16 mouse cellular contexts compared by ENCODE assay signal in genomic region chr7:118079097-118079496, GRCm38 (mm10). TPM values are rescaled to one million over a fixed set of nuclear protein-coding genes. Genes with fewer than 3 reads are reported as not detected.
A peak's percentile ranks its signal among the peaks of the same experiment; 100 is the strongest.
DNase-seq lines count a peak whose midpoint lies in the region; ATAC-seq and TF ChIP-seq lines count a peak whose summit lies in the region.
"Had no signal": no experiment of that assay in that cellular context is flagged by ENCODE, and none has a peak within 500 bp of the region (broad histone marks: within the 10 kb centered on the region; RNA-seq: fewer than 3 reads in every experiment).

No protein-coding gene starts in this region.

- no peak for ATAC-seq in midbrain, postnatal 0 days (ENCODE audit: low FRiP score)
- ATAC-seq in midbrain, embryonic 15.5 days (replicated peaks): no peak

- 0 out of 2 replicates have a peak, but pooled peaks cover 1% of the 10 kb centered on the region for H3K27me3 ChIP-seq in heart, adult 2 months (ENCODE audit: control insufficient read depth, insufficient read depth, low read length)
- H3K27me3 ChIP-seq in midbrain, postnatal 0 days (ENCODE audit: insufficient read depth, low read length): no peaks in the 10 kb centered on the region
- no peaks in the 10 kb centered on the region for H3K27me3 ChIP-seq in midbrain, embryonic 15.5 days (replicated peaks)
- H3K27me3 ChIP-seq in MEL (ENCODE audit: control insufficient read depth in 1 of 2, insufficient read depth in 2 of 2, low read length in 2 of 2): no peaks in the 10 kb centered on the region
- no peaks in the 10 kb centered on the region for H3K27me3 ChIP-seq in limb, embryonic 10.5 days (ENCODE audit: low read depth, poor library complexity, severe bottlenecking)
- H3K27me3 ChIP-seq: embryonic facial prominence, embryonic 12.5 days; heart, embryonic 15.5 days; hindbrain, embryonic 15.5 days; limb, embryonic 12.5 days had no signal

- no peak overlapping the region for H3K4me2 ChIP-seq in midbrain, postnatal 0 days (ENCODE audit: low read depth, low read length, poor library complexity, severe bottlenecking)
- H3K4me2 ChIP-seq in midbrain, embryonic 15.5 days: no peak overlapping the region
- H3K4me2 ChIP-seq: embryonic facial prominence, embryonic 12.5 days; heart, embryonic 15.5 days; hindbrain, embryonic 15.5 days; limb, embryonic 12.5 days; lung, embryonic 14.5 days had no signal

- no peak overlapping the region for H3K4me3 ChIP-seq in heart, adult 2 months
- H3K4me3 ChIP-seq in midbrain, postnatal 0 days (ENCODE audit: low read depth, low read length): no peak overlapping the region
- no peak overlapping the region for H3K4me3 ChIP-seq in midbrain, embryonic 15.5 days
- H3K4me3 ChIP-seq in MEL (ENCODE audit: control insufficient read depth in 1 of 2, insufficient read depth in 1 of 2, low read depth in 2 of 2, low read length in 2 of 2): no peak overlapping the region
- no peak overlapping the region for H3K4me3 ChIP-seq in limb, embryonic 10.5 days
- H3K4me3 ChIP-seq: embryonic facial prominence, embryonic 12.5 days; heart, embryonic 15.5 days; hindbrain, embryonic 15.5 days; limb, embryonic 12.5 days; midbrain, embryonic 10.5 days had no signal

- peak; percentile 24 for TF ChIP-seq RAD21 in MEL (IDR thresholded peaks at IDR 0.05; ENCODE audit: low read depth, low read length)

- H3K4me1 ChIP-seq in heart, adult 2 months (ENCODE audit: control insufficient read depth, insufficient read depth, low read length): no peaks in the 10 kb centered on the region
- H3K4me1 ChIP-seq in midbrain, postnatal 0 days (ENCODE audit: insufficient read depth, low read length): no peaks in the 10 kb centered on the region
- H3K4me1 ChIP-seq in midbrain, embryonic 15.5 days: no peaks in the 10 kb centered on the region
- no peaks in the 10 kb centered on the region for H3K4me1 ChIP-seq in MEL (ENCODE audit: control insufficient read depth in 1 of 2, insufficient read depth in 2 of 2, low read length in 2 of 2)
- no peaks in the 10 kb centered on the region for H3K4me1 ChIP-seq in limb, embryonic 10.5 days
- H3K4me1 ChIP-seq: embryonic facial prominence, embryonic 12.5 days; heart, embryonic 15.5 days; hindbrain, embryonic 15.5 days; limb, embryonic 12.5 days; midbrain, embryonic 10.5 days had no signal

- intact Hi-C loops in heart, adult 2 months (cut with DNase I): no loop called here
- intact Hi-C loops in heart, postnatal 25 days (cut with DNase I): no loop called here

- DNase-seq in heart, adult 2 months: no peak
- DNase-seq in heart, postnatal 25 days (ENCODE audit: low spot score): no peak
- DNase-seq in midbrain, postnatal 0 days (ENCODE audit: low spot score): no peak
- DNase-seq in MEL (ENCODE audit: low read depth, low spot score): peak; percentile 38
- peak; percentile 27 for DNase-seq in induced T-regulatory cell, adult 2 months (ENCODE audit: low read depth)
- DNase-seq in limb, embryonic 10.5 days (ENCODE audit: low spot score): no peak
- DNase-seq in ovary, postnatal 14 days (ENCODE audit: low spot score): no peak
- DNase-seq: cerebellum, postnatal 10 days; gastrocnemius, postnatal 36 days; lung, embryonic 14.5 days had no signal

- TF ChIP-seq CTCF in heart, adult 2 months (IDR thresholded peaks at IDR 0.05): peak; percentile 26
- peak; percentile 42 for TF ChIP-seq CTCF in midbrain, postnatal 0 days (IDR thresholded peaks at IDR 0.05)
- peak; percentile 21 to 48 (median 44); a peak in 5 of 6 replicates for TF ChIP-seq CTCF in MEL (IDR thresholded peaks at IDR 0.05 in 2 of 3, conservative IDR thresholded peaks at IDR 0.05 in 1 of 3; ENCODE audit: control insufficient read depth in 1 of 3, insufficient read depth in 1 of 3, low read depth in 2 of 3, low read length in 3 of 3, poor library complexity in 1 of 3, severe bottlenecking in 1 of 3)

- H3K9me3 ChIP-seq in midbrain, postnatal 0 days (ENCODE audit: low read length): no peaks in the 10 kb centered on the region
- no peaks in the 10 kb centered on the region for H3K9me3 ChIP-seq in midbrain, embryonic 15.5 days
- H3K9me3 ChIP-seq in MEL (replicated peaks; ENCODE audit: insufficient read depth, low read length): no peaks in the 10 kb centered on the region
- H3K9me3 ChIP-seq in limb, embryonic 10.5 days (replicated peaks): no peaks in the 10 kb centered on the region
- H3K9me3 ChIP-seq: embryonic facial prominence, embryonic 12.5 days; heart, embryonic 15.5 days; hindbrain, embryonic 15.5 days; limb, embryonic 12.5 days; midbrain, embryonic 10.5 days had no signal

- TF ChIP-seq POLR2A in heart, adult 2 months (IDR thresholded peaks at IDR 0.05; ENCODE audit: insufficient read depth, low read depth, low read length): no peak
- no peak for TF ChIP-seq POLR2A in MEL (IDR thresholded peaks at IDR 0.05; ENCODE audit: control insufficient read depth in 1 of 2, insufficient read depth in 1 of 2, low read depth in 1 of 2, low read length in 2 of 2, poor library complexity in 1 of 2)

- no peak overlapping the region for H3K27ac ChIP-seq in heart, adult 2 months
- no peak overlapping the region for H3K27ac ChIP-seq in midbrain, postnatal 0 days (ENCODE audit: low read depth, low read length)
- no peak overlapping the region for H3K27ac ChIP-seq in midbrain, embryonic 15.5 days
- no peak overlapping the region for H3K27ac ChIP-seq in MEL (ENCODE audit: control insufficient read depth, low read depth, low read length)
- no peak overlapping the region for H3K27ac ChIP-seq in limb, embryonic 10.5 days
- H3K27ac ChIP-seq: embryonic facial prominence, embryonic 12.5 days; heart, embryonic 15.5 days; hindbrain, embryonic 15.5 days; limb, embryonic 12.5 days; midbrain, embryonic 10.5 days had no signal

- no peak for TF ChIP-seq EP300 in heart, adult 2 months (IDR thresholded peaks at IDR 0.05; ENCODE audit: insufficient read depth, low read depth, low read length)
- no peak for TF ChIP-seq EP300 in MEL (IDR thresholded peaks at IDR 0.05; ENCODE audit: low read depth in 1 of 2, low read length in 2 of 2)

- H3K79me2 ChIP-seq in heart, adult 2 months (replicated peaks; ENCODE audit: control insufficient read depth, insufficient read depth, low read length): no peaks in the 10 kb centered on the region
- H3K79me2 ChIP-seq in MEL (ENCODE audit: control insufficient read depth, insufficient read depth, low read length, poor library complexity): no peaks in the 10 kb centered on the region

- H3K9ac ChIP-seq in heart, adult 2 months (ENCODE audit: low read depth, low read length): no peak overlapping the region
- H3K9ac ChIP-seq in midbrain, postnatal 0 days (replicated peaks; ENCODE audit: low read length, poor library complexity, severe bottlenecking): no peak overlapping the region
- no peak overlapping the region for H3K9ac ChIP-seq in midbrain, embryonic 15.5 days
- H3K9ac ChIP-seq in MEL (ENCODE audit: control insufficient read depth, low read depth, low read length, poor library complexity, severe bottlenecking): no peak overlapping the region
- H3K9ac ChIP-seq: embryonic facial prominence, embryonic 12.5 days; heart, embryonic 15.5 days; hindbrain, embryonic 15.5 days; limb, embryonic 12.5 days; lung, embryonic 14.5 days had no signal

- WGBS in heart, adult 2 months: 84% methylated on average over 5 of the region's 5 CpGs
- 92% methylated on average over 5 of the region's 5 CpGs for WGBS in midbrain, postnatal 0 days
- WGBS in midbrain, embryonic 15.5 days: 91% methylated on average over 5 of the region's 5 CpGs
- WGBS in limb, embryonic 10.5 days: 85% methylated on average over 5 of the region's 5 CpGs

- no peaks in the 10 kb centered on the region for H3K36me3 ChIP-seq in heart, adult 2 months (ENCODE audit: control insufficient read depth, insufficient read depth, low read length)
- H3K36me3 ChIP-seq in midbrain, postnatal 0 days (ENCODE audit: insufficient read depth, low read length): no peaks in the 10 kb centered on the region
- no peaks in the 10 kb centered on the region for H3K36me3 ChIP-seq in midbrain, embryonic 15.5 days (replicated peaks)
- H3K36me3 ChIP-seq in MEL (ENCODE audit: control insufficient read depth in 1 of 2, insufficient read depth in 2 of 2, low read length in 2 of 2): no peaks in the 10 kb centered on the region
- no peaks in the 10 kb centered on the region for H3K36me3 ChIP-seq in limb, embryonic 10.5 days
- H3K36me3 ChIP-seq: embryonic facial prominence, embryonic 12.5 days; heart, embryonic 15.5 days; hindbrain, embryonic 15.5 days; limb, embryonic 12.5 days; midbrain, embryonic 10.5 days had no signal

TF ChIP-seq in MEL, 35 proteins besides CTCF, POLR2A, EP300 and RAD21:
- TF ChIP-seq KAT2A (conservative IDR thresholded peaks at IDR 0.05; ENCODE audit: low read depth, low read length) (no peak), ZC3H11A (IDR thresholded peaks at IDR 0.05; ENCODE audit: low read depth, low read length) (peak; percentile 22; the same call in 1 of the 2 replicates), SMC3 (IDR thresholded peaks at IDR 0.05; ENCODE audit: low read depth, low read length) (peak; percentile 51)

RNA-seq across cellular contexts. Expression of gene Rps15a, which starts 36.9 kb away (rescaled TPM):
- 100 to 1,000 TPM; 517 to 581 TPM for total RNA-seq in heart, adult 2 months (2021)
- polyA plus RNA-seq in heart, adult 2 months (2012; rRNA removed): 865 and 1,515 TPM in 2 replicates
- 100 to 1,000 TPM; 523 to 525 TPM for total RNA-seq in heart, postnatal 25 days (2021)
- total RNA-seq in midbrain, postnatal 0 days (2014; rRNA removed): 196 and 242 TPM in 2 replicates
- polyA plus RNA-seq in midbrain, postnatal 0 days (2015; fragmentation: Nextera tagmentation; extraction: Ambion mirVana): 322 and 337 TPM in 2 replicates
- polyA plus RNA-seq in midbrain, embryonic 15.5 days (2015; fragmentation: Nextera tagmentation; extraction: Ambion mirVana): 356 and 359 TPM in 2 replicates
- total RNA-seq in MEL (2012; rRNA removed): 2,275 and 2,420 TPM in 2 replicates
- 100 to 1,000 TPM in 1 of 2 experiments, not detected in 1; 589 TPM for polyA plus RNA-seq in MEL (2012; ENCODE audit: insufficient read depth in 1 of 2, insufficient read length in 2 of 2, low read depth in 1 of 2, low replicate concordance in 2 of 2, missing spikeins in 1 of 2)
- 688 and 731 TPM in 2 replicates for polyA plus RNA-seq in limb, embryonic 10.5 days (2016; fragmentation: Nextera tagmentation; extraction: Ambion mirVana)

RNA-seq across cellular contexts. Expression of gene Arl6ip1, which starts 50.4 kb away (rescaled TPM):
- 10 to 100 TPM; 26.1 to 28.9 TPM for total RNA-seq in heart, adult 2 months (2021)
- 21.3 and 54.5 TPM in 2 replicates for polyA plus RNA-seq in heart, adult 2 months (2012; rRNA removed)
- 10 to 100 TPM; 28.8 to 29.1 TPM for total RNA-seq in heart, postnatal 25 days (2021)
- 444 and 461 TPM in 2 replicates for total RNA-seq in midbrain, postnatal 0 days (2014; rRNA removed)
- polyA plus RNA-seq in midbrain, postnatal 0 days (2015; fragmentation: Nextera tagmentation; extraction: Ambion mirVana): 651 and 727 TPM in 2 replicates
- 442 and 503 TPM in 2 replicates for polyA plus RNA-seq in midbrain, embryonic 15.5 days (2015; fragmentation: Nextera tagmentation; extraction: Ambion mirVana)
- 199 and 201 TPM in 2 replicates for total RNA-seq in MEL (2012; rRNA removed)
- polyA plus RNA-seq in MEL (2012; ENCODE audit: insufficient read depth in 1 of 2, insufficient read length in 2 of 2, low read depth in 1 of 2, low replicate concordance in 2 of 2, missing spikeins in 1 of 2): 100 to 1,000 TPM in 1 of 2 experiments, 10 to 100 TPM in 1; 89.7 to 188 TPM
- polyA plus RNA-seq in limb, embryonic 10.5 days (2016; fragmentation: Nextera tagmentation; extraction: Ambion mirVana): 375 and 392 TPM in 2 replicates

Comparison
In these comparisons a context has a peak if more than half of its experiments do, and no peak if none do; other contexts are left out.
1. DNase-seq: peak in MEL (single experiment) and induced T-regulatory cell, adult 2 months (single experiment); none in heart, adult 2 months (0 of 2), heart, postnatal 25 days (single experiment), midbrain, postnatal 0 days (single experiment), limb, embryonic 10.5 days (single experiment) and ovary, postnatal 14 days (single experiment).
2. Peak in every context shown above with its lines, with median percentiles within 50 percentile points of each other: CTCF ChIP-seq.